Mouse (Mus musculus) urinary bladder, postnatal 4 days (tissue): ENCODE measurements around the gene Ubc.
A peak's percentile ranks its signal among the peaks of the same experiment; 100 is the strongest.

Experiments
- DNase-seq, 2 experiments: peaks; one replicate each; pipeline ENCODE4 v3.0.0; 2021 to 2022; ENCODE audit warnings: low spot score in 2 of 2

The Ubc gene

DNA sequence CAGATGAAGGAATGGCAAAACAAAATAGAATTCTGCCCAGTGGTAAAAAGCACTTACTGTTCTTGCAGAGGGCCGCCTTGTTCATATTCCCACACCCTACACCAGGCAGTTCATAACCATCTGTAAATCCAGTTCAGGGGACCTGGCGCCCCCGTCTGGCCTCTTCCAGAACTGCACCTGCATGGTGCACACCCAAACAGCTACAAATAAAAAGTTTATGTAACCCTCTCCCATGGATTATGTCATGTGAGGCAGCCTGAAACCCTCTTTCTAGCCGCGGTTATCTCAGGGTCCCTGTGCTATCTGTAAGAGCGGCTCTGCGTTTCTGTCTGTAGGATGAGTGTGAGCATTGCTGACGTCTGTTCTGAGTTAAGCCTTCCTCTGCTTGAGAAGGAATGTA is 41.5 kb downstream of the Ubc start:
- no peak for DNase-seq

DNA sequence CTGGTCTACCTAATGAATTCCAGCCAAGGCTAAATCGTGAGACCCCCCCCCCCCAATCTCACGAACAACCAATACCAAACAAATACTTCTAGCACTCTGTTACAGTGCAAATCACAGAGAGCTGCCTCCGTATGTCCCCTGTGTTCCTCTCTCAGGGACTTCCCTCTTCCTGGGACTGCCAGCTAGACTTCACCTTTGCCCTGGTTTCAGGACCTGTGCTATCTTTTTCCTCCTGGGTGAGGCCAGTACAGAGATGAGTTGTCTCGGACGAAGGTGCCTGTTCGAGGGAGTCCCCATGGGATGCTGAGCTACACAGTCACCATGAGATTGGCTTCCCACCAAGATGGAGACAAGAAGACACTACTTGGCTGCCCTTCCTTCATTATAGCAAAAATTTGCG is 41.9 kb downstream of the Ubc start:
- no peak for DNase-seq

- DNase-seq: no peak
Observed at GRCm38 (mm10) chr5:125344296-125344695, 45.7 kb downstream of the Ubc start.

DNA sequence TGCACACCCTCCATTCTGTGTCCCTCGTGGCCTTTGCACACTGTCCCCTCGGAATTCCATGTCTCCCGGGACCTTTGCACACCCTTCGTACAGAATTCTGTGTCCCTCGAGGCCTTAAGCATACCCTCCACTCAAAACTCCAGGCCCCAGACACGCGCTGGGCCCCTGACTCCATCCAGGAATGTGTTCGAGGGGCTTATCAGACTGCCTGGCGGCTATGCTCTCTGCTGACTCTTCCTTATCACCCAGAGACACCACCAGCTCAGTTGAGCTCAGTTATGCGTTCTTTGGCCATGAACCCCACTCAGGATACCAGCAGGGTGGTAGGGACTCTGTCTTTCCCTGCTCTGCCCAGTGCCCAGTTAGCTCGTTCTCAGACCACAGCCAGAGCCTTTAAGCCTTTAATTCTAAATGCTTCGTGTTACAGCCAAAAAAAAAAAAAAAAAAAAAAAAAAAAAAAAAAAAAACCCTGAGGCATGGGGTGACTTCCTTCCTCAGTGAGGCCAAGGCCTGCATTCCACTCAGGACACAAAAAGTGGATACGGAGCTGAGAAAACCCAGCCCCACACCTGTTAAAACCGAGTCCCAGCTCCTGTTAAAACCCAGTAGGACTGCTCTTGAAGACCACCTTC is 48.4 kb downstream of the Ubc start:
- DNase-seq: no peak

- DNase-seq: peak; percentile 83 to 91
Observed at GRCm38 (mm10) chr5:125340547-125341262, 49.3 kb downstream of the Ubc start, which contains the start of gene Scarb1. Gene Scarb1, minus strand, starts transcription at chr5:125341094.

GRCm38 (mm10) chr5:125339851-125340531 is 50.0 kb downstream of the Ubc start:
- no peak for DNase-seq

DNA sequence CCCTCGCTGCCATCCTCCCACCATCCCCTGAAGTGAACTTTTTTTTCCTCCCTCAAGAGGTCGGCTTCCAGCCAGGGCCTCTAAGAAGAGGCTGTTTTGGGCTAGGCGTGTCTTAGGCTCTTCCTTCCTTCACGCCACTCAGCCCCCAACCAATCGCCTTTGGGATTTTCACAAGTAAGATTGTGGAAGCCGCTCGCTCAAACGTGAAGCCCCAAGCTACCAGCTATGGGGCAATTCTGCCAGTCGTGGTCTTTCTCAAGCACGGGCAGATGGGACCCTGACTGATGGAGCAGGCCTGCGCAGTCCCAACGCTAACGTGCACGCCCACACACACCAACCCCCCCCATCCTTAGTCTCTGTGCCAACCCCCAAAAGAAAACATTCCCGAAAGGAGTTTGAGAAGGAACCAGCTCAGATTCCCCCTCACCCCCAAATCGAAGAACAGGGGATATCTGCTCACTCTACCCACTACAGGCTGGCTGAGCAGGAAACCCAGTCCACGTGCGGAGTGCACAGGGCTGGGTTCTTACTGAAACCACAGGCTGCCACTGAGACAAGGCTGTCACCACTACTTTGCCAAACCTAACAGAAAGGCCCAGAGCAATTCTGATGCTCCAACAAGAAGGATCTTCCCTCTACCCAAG is 50.8 kb downstream of the Ubc start:
- no peak for DNase-seq

DNA sequence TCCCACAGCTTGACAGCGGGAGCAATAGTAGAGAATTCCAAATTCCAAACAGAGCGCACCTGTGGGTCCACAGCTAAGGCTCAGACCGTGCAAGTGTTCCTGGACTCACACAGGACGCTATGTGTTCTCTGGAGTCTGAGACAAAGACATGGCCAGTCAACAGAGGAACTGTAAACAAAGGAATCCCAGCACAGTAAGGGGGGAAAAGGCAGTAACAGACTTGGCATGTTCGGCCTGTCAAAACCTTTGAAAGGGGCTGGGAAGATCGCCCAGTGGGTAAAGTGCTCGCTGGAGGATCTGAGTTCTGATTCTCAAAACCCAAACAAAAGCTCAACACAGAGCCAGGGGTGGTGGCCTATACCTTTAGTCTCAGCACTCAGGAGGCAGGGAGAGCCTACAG is 52.5 kb downstream of the Ubc start:
- no peak for DNase-seq

DNA sequence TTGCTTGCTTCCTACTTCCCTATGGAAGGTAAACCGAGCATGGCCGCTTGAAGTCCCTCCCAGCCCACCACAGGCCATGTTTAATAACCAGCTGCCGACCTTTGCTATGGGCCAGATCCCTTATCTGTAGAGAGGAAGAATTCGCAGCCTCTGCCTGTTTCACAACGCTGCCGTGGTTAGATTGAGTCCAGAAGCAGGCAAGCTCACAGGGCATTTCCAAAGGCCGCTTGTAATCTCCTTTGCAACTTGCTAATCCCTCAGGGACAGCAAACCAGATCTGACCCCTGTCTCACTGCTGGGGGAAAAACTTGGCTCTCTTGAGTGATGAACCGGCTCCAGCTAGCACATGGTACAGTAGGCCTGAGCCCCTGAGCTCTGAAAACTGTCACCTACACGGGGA is 53.0 kb downstream of the Ubc start:
- no peak for DNase-seq
